Mouse (Mus musculus): ENCODE results near the gene Dync2h1. TPM values are rescaled to one million over a fixed set of nuclear protein-coding genes. Genes with fewer than 3 reads are reported as not detected.
A peak's percentile ranks its signal among the peaks of the same experiment; 100 is the strongest.
"Not testable (repeated sequence)": the region's sequence is repeated elsewhere in the genome, so short reads cannot be mapped to it uniquely, and the experiment has no call there.

Gene Dync2h1
- total RNA-seq, 2 experiments from 2014 or later = 9.7 to 11.6 TPM

GRCm38 (mm10) chr9:7032553-7032952 lies 151.7 kb downstream of the Dync2h1 start:
- DNase-seq (ENCODE audit: low spot score in 2 of 2) = no peak

GRCm38 (mm10) chr9:7015600-7015999 lies 168.6 kb downstream of the Dync2h1 start:
- no peak for DNase-seq (ENCODE audit: low spot score in 2 of 2)

GRCm38 (mm10) chr9:7014733-7015132 lies 169.5 kb downstream of the Dync2h1 start:
- DNase-seq (ENCODE audit: low spot score in 2 of 2) = no peak

- DNase-seq (ENCODE audit: low spot score in 2 of 2) = no peak
These were observed 174.5 kb downstream of the Dync2h1 start for GRCm38 (mm10) chr9:7009785-7010184.

- DNase-seq (ENCODE audit: low spot score in 2 of 2) = no peak
These were observed 189.4 kb downstream of the Dync2h1 start for GRCm38 (mm10) chr9:6994865-6995264.

GRCm38 (mm10) chr9:6994275-6994674 lies 190.0 kb downstream of the Dync2h1 start:
- DNase-seq (ENCODE audit: low spot score in 2 of 2) = no peak

- DNase-seq (ENCODE audit: low spot score in 2 of 2) = no peak
These were observed 195.2 kb downstream of the Dync2h1 start for GRCm38 (mm10) chr9:6988893-6989685.

GRCm38 (mm10) chr9:6986161-6986560 lies 198.1 kb downstream of the Dync2h1 start:
- DNase-seq (ENCODE audit: low spot score in 2 of 2) = no peak

- DNase-seq (ENCODE audit: low spot score in 2 of 2) = peak in 1 of 2 experiments; percentile 22
These were observed 215.1 kb downstream of the Dync2h1 start for GRCm38 (mm10) chr9:6969171-6969570.

GRCm38 (mm10) chr9:6965006-6965405 lies 219.2 kb downstream of the Dync2h1 start:
- DNase-seq (ENCODE audit: low spot score in 2 of 2) = no peak

GRCm38 (mm10) chr9:6958311-6958710 lies 225.9 kb downstream of the Dync2h1 start:
- DNase-seq (ENCODE audit: low spot score in 2 of 2) = no peak

- no peak for DNase-seq (ENCODE audit: low spot score in 2 of 2)
These were observed 256.7 kb downstream of the Dync2h1 start for GRCm38 (mm10) chr9:6927399-6928035.

- no peak for DNase-seq (ENCODE audit: low spot score in 2 of 2)
These were observed 270.8 kb downstream of the Dync2h1 start for GRCm38 (mm10) chr9:6913471-6913870.

GRCm38 (mm10) chr9:6910537-6910936 lies 273.7 kb downstream of the Dync2h1 start:
- DNase-seq (ENCODE audit: low spot score in 2 of 2) = not testable (repeated sequence)

- no peak for DNase-seq (ENCODE audit: low spot score in 2 of 2)
These were observed 282.6 kb downstream of the Dync2h1 start for GRCm38 (mm10) chr9:6901620-6902019.

- DNase-seq (ENCODE audit: low spot score in 2 of 2) = no peak
These were observed 292.9 kb downstream of the Dync2h1 start for GRCm38 (mm10) chr9:6891331-6891730.

GRCm38 (mm10) chr9:6881187-6881984 lies 302.9 kb downstream of the Dync2h1 start:
- DNase-seq (ENCODE audit: low spot score in 2 of 2) = no peak

Measured in adrenal gland, adult 18-20 months (tissue).